Mouse (Mus musculus) liver (tissue): ENCODE results near the gene Tmod2.
"Not testable (repeated sequence)": the region's sequence is repeated elsewhere in the genome, so short reads cannot be mapped to it uniquely, and the experiment has no call there.

ENCODE experiments used
- DNase-seq: peaks from one replicate; pipeline ENCODE4 v3.0.0-alpha.2; 2020; ENCODE audit warnings: mixed read lengths

Gene Tmod2

DNA sequence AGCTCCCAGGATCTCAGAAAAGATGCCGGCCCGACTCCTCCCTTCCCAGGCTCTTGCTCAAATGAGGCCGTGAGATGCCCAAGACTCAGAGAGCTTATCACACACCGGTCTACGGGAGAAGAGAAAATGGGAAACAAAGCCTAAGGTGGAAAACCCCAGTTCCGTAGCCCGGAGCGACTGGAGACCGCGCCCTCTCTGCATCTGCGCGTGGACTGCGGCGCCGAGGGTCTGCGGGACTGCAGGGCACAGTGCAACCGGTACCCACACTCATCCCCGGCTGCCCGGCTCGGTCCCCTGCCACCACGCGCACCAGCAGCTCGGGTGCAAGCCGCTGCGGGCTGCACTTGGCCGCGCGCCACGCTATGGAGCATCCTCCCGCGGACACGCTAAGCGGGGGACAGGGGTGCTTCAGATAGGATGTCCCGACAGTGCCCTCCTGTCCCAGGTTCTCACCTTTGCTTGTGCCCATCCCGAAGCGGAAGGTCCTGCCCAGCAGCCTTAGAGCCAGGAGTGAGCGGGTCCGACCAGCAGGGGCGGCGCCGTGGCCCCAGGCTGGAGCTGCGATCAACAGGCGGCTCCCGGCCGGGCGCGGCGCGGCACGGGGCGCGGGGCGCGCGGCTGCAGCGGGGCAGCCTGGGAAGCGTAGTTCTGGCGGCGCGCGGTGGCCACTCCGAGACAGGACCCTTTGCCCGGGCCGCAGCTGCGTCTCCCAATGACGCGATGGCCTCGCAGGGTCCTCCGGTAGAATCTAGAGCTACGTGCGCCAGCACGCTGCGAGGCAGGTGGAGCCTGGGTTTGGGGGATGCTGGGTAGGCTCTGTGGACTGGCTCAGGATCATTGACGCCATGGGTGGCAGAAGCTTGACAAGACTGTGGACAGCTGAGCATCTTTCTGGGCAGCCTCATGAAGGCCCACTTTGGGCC is at the start of gene Tmod2:
Tmod2 (minus strand) TSS at position 755 of the 923 bp plus-strand sequence.
- peak; percentile 16 for DNase-seq

DNA sequence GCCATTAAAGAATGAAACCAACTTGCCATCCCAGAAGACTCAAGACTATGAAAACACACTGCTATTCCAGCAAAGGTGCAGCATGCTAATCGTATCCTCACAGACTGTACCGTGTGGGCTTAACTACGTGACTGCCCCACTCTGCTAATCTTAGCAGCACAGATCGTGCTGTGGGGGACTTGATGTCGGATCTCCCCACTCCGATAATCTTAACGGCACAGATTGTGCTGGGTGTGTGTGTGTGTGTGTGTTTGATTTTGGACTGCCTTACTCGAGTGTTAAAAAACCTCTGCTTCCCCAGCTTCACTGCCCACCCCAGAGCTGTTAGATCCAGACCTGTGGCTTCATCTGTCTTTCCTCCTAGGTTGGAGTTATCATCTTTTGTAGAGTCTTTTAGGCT is 49.8 kb upstream of the Tmod2 start:
- DNase-seq = no peak

GRCm38 (mm10) chr9:75656456-75656855 is 45.3 kb upstream of the Tmod2 start:
- DNase-seq = not testable (repeated sequence)

- no peak for DNase-seq
These were observed 43.1 kb upstream of the Tmod2 start for GRCm38 (mm10) chr9:75653981-75654911.

GRCm38 (mm10) chr9:75645405-75645804 is 34.3 kb upstream of the Tmod2 start:
- DNase-seq = no peak

- no peak for DNase-seq
These were observed 23.1 kb upstream of the Tmod2 start for GRCm38 (mm10) chr9:75634226-75634625.

GRCm38 (mm10) chr9:75633603-75634002 is 22.5 kb upstream of the Tmod2 start:
- no peak for DNase-seq

- DNase-seq = peak; percentile 33
These were observed 21.8 kb upstream of the Tmod2 start for GRCm38 (mm10) chr9:75632902-75633301.

- DNase-seq = no peak
These were observed 21.0 kb upstream of the Tmod2 start for GRCm38 (mm10) chr9:75632111-75632510.

GRCm38 (mm10) chr9:75630823-75631454 is 19.8 kb upstream of the Tmod2 start:
- no peak for DNase-seq

DNA sequence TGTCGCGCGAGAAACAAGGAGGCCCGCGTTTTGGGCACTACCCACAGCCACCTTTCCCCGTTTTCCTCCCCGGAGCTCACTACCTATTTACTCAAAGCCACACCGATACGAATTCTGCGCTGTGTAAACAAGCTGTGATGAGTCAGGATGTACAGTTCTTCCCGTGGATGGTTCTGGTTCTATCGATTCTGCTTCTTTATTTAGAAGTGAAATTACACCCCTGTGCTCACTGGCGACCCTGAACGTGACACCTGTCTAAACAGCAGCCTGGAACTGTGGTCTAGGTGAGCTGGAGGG is 15.1 kb upstream of the Tmod2 start:
- DNase-seq = no peak

- DNase-seq = peak; percentile 58
These were observed 14.6 kb upstream of the Tmod2 start, which contains the start of gene Lysmd2 for GRCm38 (mm10) chr9:75625556-75626307. TSS of gene Lysmd2 (plus strand) at chr9:75625741.

DNA sequence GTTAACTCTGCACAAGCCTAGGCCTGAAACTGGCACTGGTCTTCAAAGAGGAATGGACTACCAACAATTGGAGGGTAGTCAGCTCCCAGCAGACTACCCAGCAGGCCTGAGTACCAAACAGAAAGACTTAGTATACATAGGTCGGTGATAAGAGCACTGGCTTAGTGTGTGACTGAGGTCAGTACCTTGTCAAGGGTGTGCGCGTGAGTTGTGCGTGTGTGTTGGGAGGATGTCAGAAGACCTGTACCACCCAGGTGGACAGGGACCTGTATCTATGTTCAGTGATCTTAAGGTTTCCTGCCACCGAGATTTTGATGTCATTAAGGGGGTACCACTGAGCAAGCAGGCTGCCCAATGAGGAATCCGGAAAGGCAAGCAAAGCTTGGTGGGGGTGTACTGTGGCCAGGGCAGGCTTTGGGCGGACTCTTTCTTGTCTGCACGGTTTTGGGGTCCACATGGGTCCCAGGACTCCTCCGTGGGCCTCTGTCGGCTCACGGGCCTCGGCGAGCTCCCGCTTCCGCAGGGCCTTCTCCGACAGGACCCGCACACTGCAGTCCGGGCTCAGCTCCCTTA is 13.9 kb upstream of the Tmod2 start:
- no peak for DNase-seq

DNA sequence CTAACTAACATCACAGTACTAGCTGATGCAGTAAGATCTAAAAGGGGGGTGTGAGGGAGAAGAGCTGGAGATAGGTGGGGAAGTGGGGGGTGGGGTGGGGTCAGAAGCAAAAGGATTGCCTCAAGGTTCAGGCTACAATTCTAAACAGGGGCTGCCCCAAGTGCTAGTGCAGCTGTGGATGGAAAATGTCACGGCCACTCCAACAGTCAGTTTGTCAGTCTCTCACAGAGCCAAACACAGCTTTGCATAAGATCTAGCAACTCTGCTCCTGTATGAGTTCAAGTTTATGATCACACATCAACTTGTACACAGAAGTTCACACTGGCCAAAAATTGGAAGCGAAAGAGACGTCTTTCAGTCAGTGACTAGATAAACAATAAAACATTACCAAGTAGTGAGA is 10.3 kb upstream of the Tmod2 start:
- DNase-seq = no peak

GRCm38 (mm10) chr9:75619761-75620160 is 8.6 kb upstream of the Tmod2 start:
- DNase-seq = not testable (repeated sequence)

- no peak for DNase-seq
These were observed 7.8 kb upstream of the Tmod2 start for GRCm38 (mm10) chr9:75618836-75619400.

GRCm38 (mm10) chr9:75616560-75616959 is 5.4 kb upstream of the Tmod2 start:
- no peak for DNase-seq

DNA sequence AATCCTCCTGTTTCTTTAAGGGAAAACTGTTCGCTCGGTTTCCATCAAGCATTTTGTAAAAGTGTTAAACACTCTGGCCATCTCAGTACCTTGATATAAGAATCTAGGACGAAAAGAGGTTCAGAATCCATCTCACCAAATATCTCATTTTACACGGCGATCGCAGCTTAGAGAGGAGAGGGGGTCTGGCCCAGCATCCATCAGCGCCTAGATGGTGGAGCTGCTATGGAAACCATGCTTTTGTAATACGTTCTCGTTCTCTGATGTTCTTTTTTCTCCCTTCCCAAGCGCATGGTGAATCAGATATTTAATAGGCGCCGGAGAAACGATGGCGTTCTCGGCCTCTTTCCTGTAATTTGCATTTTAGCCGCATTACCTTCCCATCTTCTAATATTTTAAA is 1.2 kb downstream of the Tmod2 start:
- no peak for DNase-seq

DNA sequence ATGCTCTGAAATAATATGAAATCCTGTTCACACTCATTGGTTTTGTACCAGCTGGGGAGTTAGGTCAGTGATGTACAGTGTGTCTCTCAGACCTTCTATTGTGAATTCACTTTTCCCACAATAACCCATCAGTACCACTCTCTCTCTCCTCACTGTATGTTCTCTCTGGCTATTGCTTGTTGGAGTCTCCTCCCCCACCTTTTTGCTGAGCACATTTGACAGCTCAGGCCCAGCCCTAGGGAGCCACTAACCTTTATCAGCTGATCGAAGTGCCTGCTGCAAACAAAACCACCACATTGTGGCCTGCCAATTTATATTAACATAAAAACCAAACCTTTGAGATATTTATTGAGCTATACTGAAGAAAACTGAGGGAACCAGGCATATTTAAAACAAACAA is 1.6 kb downstream of the Tmod2 start:
- no peak for DNase-seq

GRCm38 (mm10) chr9:75607496-75607895 is 3.6 kb downstream of the Tmod2 start:
- no peak for DNase-seq

GRCm38 (mm10) chr9:75601510-75601909 is 9.6 kb downstream of the Tmod2 start:
- DNase-seq = no peak
